Mouse (Mus musculus): ENCODE data around the gene Smarcd2. TPM values are rescaled to one million over a fixed set of nuclear protein-coding genes. Genes with fewer than 3 reads are reported as not detected.

Gene Smarcd2
- 241 and 253 TPM in 2 replicates for total RNA-seq (2017)

GRCm38 (mm10) chr11:106272644-106273310 lies at the start of gene Smarcd2:
TSS of gene Smarcd2 (minus strand) at chr11:106272972.
- ATAC-seq (ENCODE audit: extremely low read depth, insufficient number of reproducible peaks, low FRiP score, poor library complexity, severe bottlenecking) = peak; percentile 82

DNA sequence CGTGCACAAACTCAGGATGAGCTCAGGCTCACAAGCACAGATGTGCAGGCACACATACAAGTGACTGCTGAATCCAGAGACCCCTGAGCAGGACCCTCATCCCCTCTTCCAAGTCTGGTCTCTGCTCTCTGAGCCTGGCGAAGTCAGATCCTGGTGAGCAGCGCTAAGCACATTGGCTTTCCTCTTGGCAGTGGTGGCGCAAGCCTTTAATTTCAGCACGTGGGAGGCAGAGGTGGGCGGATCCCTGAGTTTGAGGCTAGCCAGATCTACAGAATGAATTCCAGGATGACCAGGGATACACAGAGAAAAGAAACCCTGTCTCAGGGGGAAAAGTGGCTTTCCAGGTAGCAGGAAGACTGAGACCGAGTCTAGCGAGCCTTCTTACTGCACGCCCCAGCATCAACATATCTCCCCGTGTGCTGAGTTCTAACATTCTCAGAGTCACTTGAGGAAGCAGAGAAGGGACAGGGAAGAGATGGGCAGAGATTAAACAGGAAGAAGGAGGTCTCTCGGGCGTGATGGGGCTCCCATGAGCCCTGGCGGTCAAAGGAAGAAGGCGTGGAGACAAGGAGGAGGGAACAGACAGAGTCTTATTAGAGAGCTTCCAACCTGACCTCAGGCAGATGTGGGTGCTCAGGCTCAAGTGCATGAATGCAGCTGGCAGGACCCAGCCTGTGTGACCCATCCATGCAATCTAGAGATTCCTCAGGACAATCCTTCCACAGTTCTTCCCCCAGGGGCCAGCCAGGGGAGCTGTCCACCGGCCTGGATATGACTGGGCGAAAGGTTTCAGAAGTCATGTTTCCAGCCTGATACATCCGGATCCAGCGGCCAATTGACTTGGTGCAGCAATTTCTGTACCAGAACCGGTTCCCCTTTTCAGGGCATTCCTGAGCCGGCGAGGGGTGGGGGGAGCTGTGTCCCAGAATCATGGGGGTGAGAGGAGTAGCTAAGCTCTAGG lies 45.9 kb upstream of the Smarcd2 start:
- ATAC-seq (ENCODE audit: extremely low read depth, insufficient number of reproducible peaks, low FRiP score, poor library complexity, severe bottlenecking) = peak; percentile 24; the same call in 1 of the 2 replicates

GRCm38 (mm10) chr11:106317801-106318200 lies 45.0 kb upstream of the Smarcd2 start:
- no peak for ATAC-seq (ENCODE audit: extremely low read depth, insufficient number of reproducible peaks, low FRiP score, poor library complexity, severe bottlenecking)

- ATAC-seq (ENCODE audit: extremely low read depth, insufficient number of reproducible peaks, low FRiP score, poor library complexity, severe bottlenecking) = no peak
These were observed 43.6 kb upstream of the Smarcd2 start for GRCm38 (mm10) chr11:106316416-106316815.

- ATAC-seq (ENCODE audit: extremely low read depth, insufficient number of reproducible peaks, low FRiP score, poor library complexity, severe bottlenecking) = peak; percentile 64
These were observed 41.6 kb upstream of the Smarcd2 start, which contains the start of gene Cd79b for GRCm38 (mm10) chr11:106314333-106314812. TSS of gene Cd79b (minus strand) at chr11:106314762.

GRCm38 (mm10) chr11:106313533-106313932 lies 40.8 kb upstream of the Smarcd2 start:
- no peak for ATAC-seq (ENCODE audit: extremely low read depth, insufficient number of reproducible peaks, low FRiP score, poor library complexity, severe bottlenecking)

DNA sequence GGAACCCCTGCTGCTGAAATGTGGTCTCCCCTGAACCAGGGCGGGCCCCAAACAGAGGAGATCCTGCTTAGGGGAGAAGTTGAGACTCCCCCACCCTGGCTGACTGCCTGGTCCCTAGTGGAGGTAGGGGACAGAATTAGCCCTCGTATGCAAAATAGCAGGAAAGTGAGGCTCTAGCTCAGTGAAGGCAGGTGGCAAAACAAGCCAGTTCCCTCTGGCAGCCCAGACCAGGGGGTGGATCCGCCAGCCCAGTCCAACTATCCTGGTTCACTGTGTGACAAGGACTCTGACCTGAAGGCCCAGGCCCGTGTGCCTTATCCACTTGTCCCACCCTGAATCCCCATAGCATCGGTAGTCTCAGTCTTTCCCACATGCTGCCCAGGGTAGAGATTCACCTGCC lies 37.4 kb upstream of the Smarcd2 start:
- peak; percentile 47 for ATAC-seq (ENCODE audit: extremely low read depth, insufficient number of reproducible peaks, low FRiP score, poor library complexity, severe bottlenecking)

DNA sequence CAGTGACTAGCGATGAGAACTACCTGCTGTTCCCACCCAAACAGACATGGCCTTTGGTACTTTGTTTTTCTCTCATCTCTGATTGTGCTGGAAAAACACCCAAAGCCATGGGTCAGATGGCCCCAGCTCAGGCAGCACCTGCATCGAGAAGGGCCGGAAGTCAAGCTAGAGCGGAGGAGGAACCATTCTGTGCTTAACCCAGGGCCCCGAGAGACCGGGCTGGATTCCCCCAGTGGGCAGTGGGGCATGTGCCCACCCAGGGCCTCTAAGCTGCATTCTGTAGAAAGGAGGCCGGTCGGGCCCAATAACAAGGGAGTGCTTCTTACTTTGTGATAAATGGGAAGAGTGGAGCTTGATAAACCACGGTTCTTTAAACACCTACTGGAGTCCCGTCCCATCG lies 35.4 kb upstream of the Smarcd2 start:
- peak; percentile 55 for ATAC-seq (ENCODE audit: extremely low read depth, insufficient number of reproducible peaks, low FRiP score, poor library complexity, severe bottlenecking)

GRCm38 (mm10) chr11:106307432-106307831 lies 34.7 kb upstream of the Smarcd2 start:
- no peak for ATAC-seq (ENCODE audit: extremely low read depth, insufficient number of reproducible peaks, low FRiP score, poor library complexity, severe bottlenecking)

- no peak for ATAC-seq (ENCODE audit: extremely low read depth, insufficient number of reproducible peaks, low FRiP score, poor library complexity, severe bottlenecking)
These were observed 34.0 kb upstream of the Smarcd2 start for GRCm38 (mm10) chr11:106306758-106307157.

- no peak for ATAC-seq (ENCODE audit: extremely low read depth, insufficient number of reproducible peaks, low FRiP score, poor library complexity, severe bottlenecking)
These were observed 33.3 kb upstream of the Smarcd2 start for GRCm38 (mm10) chr11:106306065-106306385.

GRCm38 (mm10) chr11:106305348-106306064 lies 32.7 kb upstream of the Smarcd2 start:
- peak; percentile 60 for ATAC-seq (ENCODE audit: extremely low read depth, insufficient number of reproducible peaks, low FRiP score, poor library complexity, severe bottlenecking)

- ATAC-seq (ENCODE audit: extremely low read depth, insufficient number of reproducible peaks, low FRiP score, poor library complexity, severe bottlenecking) = peak; percentile 78
These were observed 29.9 kb upstream of the Smarcd2 start for GRCm38 (mm10) chr11:106302634-106303033.

GRCm38 (mm10) chr11:106301765-106302164 lies 29.0 kb upstream of the Smarcd2 start, which contains the start of gene Gh:
TSS of gene Gh (minus strand) at chr11:106301865.
- ATAC-seq (ENCODE audit: extremely low read depth, insufficient number of reproducible peaks, low FRiP score, poor library complexity, severe bottlenecking) = no peak

DNA sequence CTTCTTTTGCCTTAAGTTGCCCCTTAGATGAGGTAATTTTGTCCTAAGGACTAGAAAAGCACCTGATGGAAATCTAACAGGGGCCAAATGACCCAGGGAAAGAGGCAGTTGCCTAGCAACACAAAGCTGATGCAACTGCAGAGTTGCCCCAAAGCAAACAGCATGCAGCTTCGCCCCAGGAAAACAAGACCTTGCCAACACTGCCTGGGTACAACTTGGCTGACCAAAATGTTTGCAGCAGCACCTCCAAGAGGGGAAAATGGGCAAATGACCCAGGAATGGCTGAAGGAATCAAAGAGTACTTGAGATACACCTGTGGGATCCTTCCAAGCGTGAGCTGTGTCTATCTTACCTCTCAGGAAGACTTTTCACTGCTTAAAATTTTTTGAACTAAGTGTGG lies 19.1 kb upstream of the Smarcd2 start:
- no peak for ATAC-seq (ENCODE audit: extremely low read depth, insufficient number of reproducible peaks, low FRiP score, poor library complexity, severe bottlenecking)

GRCm38 (mm10) chr11:106290376-106290775 lies 17.6 kb upstream of the Smarcd2 start:
- ATAC-seq (ENCODE audit: extremely low read depth, insufficient number of reproducible peaks, low FRiP score, poor library complexity, severe bottlenecking) = no peak

- peak; percentile 46; the same call in 1 of the 2 replicates for ATAC-seq (ENCODE audit: extremely low read depth, insufficient number of reproducible peaks, low FRiP score, poor library complexity, severe bottlenecking)
These were observed 16.6 kb upstream of the Smarcd2 start for GRCm38 (mm10) chr11:106289369-106289768.

DNA sequence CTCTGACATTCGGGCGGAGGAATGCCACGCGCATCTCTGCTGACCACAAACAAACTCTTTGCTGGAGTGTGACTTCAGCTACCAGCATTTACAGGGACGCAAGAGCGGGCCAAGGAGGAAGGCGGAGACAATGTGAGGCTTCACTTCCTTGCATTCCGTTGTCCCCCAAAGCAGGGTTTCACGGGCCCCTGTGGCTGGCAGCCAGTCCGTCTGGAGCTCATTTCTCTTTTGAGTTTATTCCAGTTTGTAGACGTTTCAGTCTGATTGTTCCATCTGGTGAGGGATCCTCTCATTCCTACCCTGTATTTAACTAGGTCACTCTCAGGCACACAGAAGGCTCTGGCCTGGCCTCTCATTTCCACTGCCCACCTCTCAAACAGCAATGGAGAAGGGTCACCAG lies 14.2 kb upstream of the Smarcd2 start:
- no peak for ATAC-seq (ENCODE audit: extremely low read depth, insufficient number of reproducible peaks, low FRiP score, poor library complexity, severe bottlenecking)

DNA sequence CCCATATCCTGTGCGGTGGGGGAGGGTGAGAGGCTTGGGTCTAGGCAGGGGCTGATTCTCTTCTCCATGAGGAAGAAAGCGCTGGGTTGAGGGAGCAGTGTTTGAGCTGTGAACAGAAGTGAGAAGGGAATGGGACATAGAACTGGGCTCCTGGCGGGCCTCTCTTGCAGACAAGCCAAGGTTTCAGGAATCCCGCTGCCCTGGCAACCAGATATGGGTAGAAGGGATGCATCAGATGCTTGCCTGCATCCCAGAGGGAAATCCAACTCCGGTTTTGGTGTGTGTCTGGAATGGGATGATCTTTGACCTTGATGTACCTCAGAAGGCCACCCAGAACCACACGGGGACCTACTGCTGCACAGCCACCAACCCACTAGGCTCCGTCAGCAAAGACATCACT lies 13.4 kb upstream of the Smarcd2 start:
- ATAC-seq (ENCODE audit: extremely low read depth, insufficient number of reproducible peaks, low FRiP score, poor library complexity, severe bottlenecking) = no peak
